Mouse (Mus musculus): ENCODE measurements around the gene Ccdc12. TPM values are rescaled to one million over a fixed set of nuclear protein-coding genes. Genes with fewer than 3 reads are reported as not detected.

Ccdc12 gene
- polyA plus RNA-seq, 1 experiment from 2014 or later = 97.6 TPM

- DNase-seq (ENCODE audit: low spot score) = no peak
- H3K9me3 ChIP-seq (ENCODE audit: control insufficient read depth, low read length) = no peaks in the 10 kb centered on the region
- 79% methylated on average over 5 of the region's 5 CpGs for WGBS
- H3K27me3 ChIP-seq (ENCODE audit: control insufficient read depth, insufficient read depth, low read length) = no peaks in the 10 kb centered on the region
- peaks cover 8% of the 10 kb centered on the region; the same call in 1 of the 2 replicates for H3K36me3 ChIP-seq (replicated peaks; ENCODE audit: control insufficient read depth, insufficient read depth)
- no peak for ATAC-seq (ENCODE audit: low FRiP score)
- no peak overlapping the region for H3K4me3 ChIP-seq (replicated peaks; ENCODE audit: low read length)
- H3K27ac ChIP-seq = no peak overlapping the region
- no peak overlapping the region for H3K9ac ChIP-seq
- no peaks in the 10 kb centered on the region for H3K4me1 ChIP-seq (replicated peaks; ENCODE audit: control insufficient read depth, insufficient read depth, low read length)
- H3K4me2 ChIP-seq (replicated peaks) = no peak overlapping the region
Measured at GRCm38 (mm10) chr9:110719977-110720376, 63.7 kb downstream of the Ccdc12 start.

GRCm38 (mm10) chr9:110722060-110722459 is 65.8 kb downstream of the Ccdc12 start:
- peaks cover 14% of the 10 kb centered on the region; the same call in 1 of the 2 replicates for H3K4me1 ChIP-seq (replicated peaks; ENCODE audit: control insufficient read depth, insufficient read depth, low read length)
- DNase-seq (ENCODE audit: low spot score) (no peak), ATAC-seq (ENCODE audit: low FRiP score) (no peak)
- no peak overlapping the region for H3K9ac ChIP-seq
- H3K4me2 ChIP-seq (replicated peaks) = no peak overlapping the region
- H3K9me3 ChIP-seq (ENCODE audit: control insufficient read depth, low read length) = no peaks in the 10 kb centered on the region
- 72% methylated on average over 10 of the region's 10 CpGs for WGBS
- H3K27ac ChIP-seq = no peak overlapping the region
- no peak overlapping the region for H3K4me3 ChIP-seq (replicated peaks; ENCODE audit: low read length)
- no peaks in the 10 kb centered on the region for H3K36me3 ChIP-seq (replicated peaks; ENCODE audit: control insufficient read depth, insufficient read depth)
- H3K27me3 ChIP-seq (ENCODE audit: control insufficient read depth, insufficient read depth, low read length) = no peaks in the 10 kb centered on the region; the same call in 1 of the 2 replicates

- no peak overlapping the region for H3K4me3 ChIP-seq (replicated peaks; ENCODE audit: low read length)
- H3K9ac ChIP-seq = no peak overlapping the region; the same call in 1 of the 2 replicates
- DNase-seq (ENCODE audit: low spot score) (peak; percentile 58), ATAC-seq (ENCODE audit: low FRiP score) (peak; percentile 10; the same call in 1 of the 2 replicates)
- 17% methylated on average over 9 of the region's 9 CpGs for WGBS
- H3K27ac ChIP-seq = no peak overlapping the region
- no peaks in the 10 kb centered on the region for H3K36me3 ChIP-seq (replicated peaks; ENCODE audit: control insufficient read depth, insufficient read depth)
- no peak overlapping the region for H3K4me2 ChIP-seq (replicated peaks)
- H3K27me3 ChIP-seq (ENCODE audit: control insufficient read depth, insufficient read depth, low read length) = peaks cover 18% of the 10 kb centered on the region
- H3K4me1 ChIP-seq (replicated peaks; ENCODE audit: control insufficient read depth, insufficient read depth, low read length) = peaks cover 19% of the 10 kb centered on the region; the same call in 1 of the 2 replicates
- H3K9me3 ChIP-seq (ENCODE audit: control insufficient read depth, low read length) = no peaks in the 10 kb centered on the region
Measured at GRCm38 (mm10) chr9:110725721-110726135, 69.4 kb downstream of the Ccdc12 start.

GRCm38 (mm10) chr9:110726867-110727266 is 70.6 kb downstream of the Ccdc12 start:
- DNase-seq (ENCODE audit: low spot score) = no peak
- no peak for ATAC-seq (ENCODE audit: low FRiP score)
- WGBS = 16% methylated on average over 33 of the region's 33 CpGs

GRCm38 (mm10) chr9:110729841-110730240 is 73.5 kb downstream of the Ccdc12 start:
- WGBS = 17% methylated on average over 8 of the region's 8 CpGs
- DNase-seq (ENCODE audit: low spot score) = peak; percentile 53
- no peak for ATAC-seq (ENCODE audit: low FRiP score)
- Histone ChIP-seq H3K27ac (no peak overlapping the region), H3K27me3 (ENCODE audit: control insufficient read depth, insufficient read depth, low read length) (peaks cover 18% of the 10 kb centered on the region), H3K4me3 (replicated peaks; ENCODE audit: low read length) (no peak overlapping the region), H3K4me2 (replicated peaks) (no peak overlapping the region), H3K9me3 (ENCODE audit: control insufficient read depth, low read length) (no peaks in the 10 kb centered on the region), H3K4me1 (replicated peaks; ENCODE audit: control insufficient read depth, insufficient read depth, low read length) (peaks cover 30% of the 10 kb centered on the region), H3K9ac (no peak overlapping the region), H3K36me3 (replicated peaks; ENCODE audit: control insufficient read depth, insufficient read depth) (no peaks in the 10 kb centered on the region)

More at GRCm38 (mm10) chr9:110726867-110727266, 70.6 kb downstream of the Ccdc12 start:
- peak overlapping the region; percentile 47 for H3K9ac ChIP-seq
- no peaks in the 10 kb centered on the region for H3K36me3 ChIP-seq (replicated peaks; ENCODE audit: control insufficient read depth, insufficient read depth)
- H3K27me3 ChIP-seq (ENCODE audit: control insufficient read depth, insufficient read depth, low read length) = peaks cover 18% of the 10 kb centered on the region
- no peaks in the 10 kb centered on the region for H3K9me3 ChIP-seq (ENCODE audit: control insufficient read depth, low read length)
- H3K4me3 ChIP-seq (replicated peaks; ENCODE audit: low read length) = peak overlapping the region; percentile 24
- H3K27ac ChIP-seq = no peak overlapping the region
- peaks cover 19% of the 10 kb centered on the region; the same call in 1 of the 2 replicates for H3K4me1 ChIP-seq (replicated peaks; ENCODE audit: control insufficient read depth, insufficient read depth, low read length)
- peak overlapping the region; percentile 60 for H3K4me2 ChIP-seq (replicated peaks)

GRCm38 (mm10) chr9:110731859-110732258 is 75.6 kb downstream of the Ccdc12 start:
- WGBS = 61% methylated on average over 4 of the region's 4 CpGs
- no peak for ATAC-seq (ENCODE audit: low FRiP score)
- peaks cover 18% of the 10 kb centered on the region for H3K27me3 ChIP-seq (ENCODE audit: control insufficient read depth, insufficient read depth, low read length)

GRCm38 (mm10) chr9:110732623-110733022 is 76.3 kb downstream of the Ccdc12 start:
- Histone ChIP-seq H3K9ac (peak overlapping the region; percentile 6; the same call in 1 of the 2 replicates), H3K4me2 (replicated peaks) (peak overlapping the region; percentile 69), H3K4me3 (replicated peaks; ENCODE audit: low read length) (peak overlapping the region; percentile 32), H3K9me3 (ENCODE audit: control insufficient read depth, low read length) (no peaks in the 10 kb centered on the region), H3K27ac (no peak overlapping the region), H3K4me1 (replicated peaks; ENCODE audit: control insufficient read depth, insufficient read depth, low read length) (peaks cover 12% of the 10 kb centered on the region), H3K27me3 (ENCODE audit: control insufficient read depth, insufficient read depth, low read length) (peaks cover 13% of the 10 kb centered on the region), H3K36me3 (replicated peaks; ENCODE audit: control insufficient read depth, insufficient read depth) (no peaks in the 10 kb centered on the region)
- DNase-seq (ENCODE audit: low spot score) = peak; percentile 79
- ATAC-seq (ENCODE audit: low FRiP score) = peak; percentile 83
- WGBS = under 1% methylated on average over 26 of the region's 26 CpGs

More at GRCm38 (mm10) chr9:110731859-110732258, 75.6 kb downstream of the Ccdc12 start:
- no peak for DNase-seq (ENCODE audit: low spot score)
- Histone ChIP-seq H3K4me1 (replicated peaks; ENCODE audit: control insufficient read depth, insufficient read depth, low read length) (peaks cover 18% of the 10 kb centered on the region), H3K36me3 (replicated peaks; ENCODE audit: control insufficient read depth, insufficient read depth) (no peaks in the 10 kb centered on the region), H3K4me3 (replicated peaks; ENCODE audit: low read length) (no peak overlapping the region), H3K27ac (no peak overlapping the region), H3K9ac (no peak overlapping the region), H3K9me3 (ENCODE audit: control insufficient read depth, low read length) (no peaks in the 10 kb centered on the region), H3K4me2 (replicated peaks) (no peak overlapping the region)

GRCm38 (mm10) chr9:110733102-110733501 is 76.8 kb downstream of the Ccdc12 start:
- ATAC-seq (ENCODE audit: low FRiP score) (no peak), DNase-seq (ENCODE audit: low spot score) (no peak)
- Histone ChIP-seq H3K9ac (peak overlapping the region; percentile 6; the same call in 1 of the 2 replicates), H3K4me3 (replicated peaks; ENCODE audit: low read length) (peak overlapping the region; percentile 32), H3K27me3 (ENCODE audit: control insufficient read depth, insufficient read depth, low read length) (peaks cover 8% of the 10 kb centered on the region; the same call in 1 of the 2 replicates), H3K4me2 (replicated peaks) (peak overlapping the region; percentile 69), H3K9me3 (ENCODE audit: control insufficient read depth, low read length) (no peaks in the 10 kb centered on the region), H3K27ac (no peak overlapping the region), H3K4me1 (replicated peaks; ENCODE audit: control insufficient read depth, insufficient read depth, low read length) (peaks cover 12% of the 10 kb centered on the region), H3K36me3 (replicated peaks; ENCODE audit: control insufficient read depth, insufficient read depth) (no peaks in the 10 kb centered on the region)
- WGBS = 12% methylated on average over 8 of the region's 8 CpGs

GRCm38 (mm10) chr9:110734154-110734553 is 77.9 kb downstream of the Ccdc12 start:
- no peak overlapping the region for H3K4me2 ChIP-seq (replicated peaks)
- no peak for DNase-seq (ENCODE audit: low spot score)
- WGBS = 82% methylated on average over 7 of the region's 7 CpGs

More at GRCm38 (mm10) chr9:110734154-110734553, 77.9 kb downstream of the Ccdc12 start:
- no peaks in the 10 kb centered on the region for H3K9me3 ChIP-seq (ENCODE audit: control insufficient read depth, low read length)
- H3K9ac ChIP-seq = no peak overlapping the region
- H3K27me3 ChIP-seq (ENCODE audit: control insufficient read depth, insufficient read depth, low read length) = no peaks in the 10 kb centered on the region; the same call in 1 of the 2 replicates
- H3K36me3 ChIP-seq (replicated peaks; ENCODE audit: control insufficient read depth, insufficient read depth) = no peaks in the 10 kb centered on the region
- ATAC-seq (ENCODE audit: low FRiP score) = no peak
- no peak overlapping the region for H3K27ac ChIP-seq
- peaks cover 12% of the 10 kb centered on the region for H3K4me1 ChIP-seq (replicated peaks; ENCODE audit: control insufficient read depth, insufficient read depth, low read length)
- no peak overlapping the region for H3K4me3 ChIP-seq (replicated peaks; ENCODE audit: low read length)

All from hindbrain, embryonic 14.5 days (tissue).